Mouse (Mus musculus) heart, postnatal 36 days (tissue): ENCODE data around the gene Fam219b. TPM values are rescaled to one million over a fixed set of nuclear protein-coding genes. Genes with fewer than 3 reads are reported as not detected.

ENCODE experiments used
- DNase-seq, 2 experiments: peaks; one replicate each; pipeline ENCODE4 v3.0.0; 2021 to 2022
- intact Hi-C: fragments of 180-260 bp; cut with DNase I; formaldehyde crosslinking; loops from one replicate; pipeline ENCODE4 v1.15.1; 2025
- total RNA-seq, 2 experiments: library from RNA; stranded (reverse); gene quantifications; 2 replicates each; pipeline ENCODE4 v1.2.3; 2021

Gene Fam219b
- total RNA-seq, 2 experiments from 2014 or later = 7.2 to 8.3 TPM

DNA sequence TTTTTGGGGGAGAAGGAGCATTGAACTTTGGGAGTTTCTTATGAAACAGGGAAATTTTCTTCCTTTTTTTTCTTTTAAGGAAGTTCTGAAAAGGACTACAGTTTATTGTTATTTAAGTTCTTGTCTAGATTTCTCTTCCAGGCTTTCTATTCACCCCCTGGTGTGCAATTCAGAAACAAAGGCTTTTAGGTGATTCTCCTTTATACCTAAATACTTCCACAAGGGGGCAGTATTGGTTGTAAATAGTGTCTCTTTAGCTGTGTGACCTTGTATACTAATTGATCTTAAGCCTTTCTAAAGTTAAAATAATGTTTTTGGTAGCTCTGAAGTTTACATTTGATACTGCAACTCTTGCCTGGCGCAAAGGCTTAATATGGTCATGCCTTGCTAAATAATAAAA is 13.6 kb upstream of the Fam219b start:
- intact Hi-C loops = loop anchor here (2.0 to 10.0 kb wide), 4 partner anchors 119 to 449 kb away; partner anchors contain the start of gene Sin3a
- no peak for DNase-seq

GRCm38 (mm10) chr9:57524439-57524838 is 12.9 kb upstream of the Fam219b start:
- DNase-seq = no peak
- intact Hi-C loops = loop anchor here (5.0 to 10.0 kb wide), 3 partner anchors 118 to 450 kb away; partner anchors contain the start of gene Sin3a

- DNase-seq = no peak
- intact Hi-C loops = loop anchor here (10.0 kb wide), 2 partner anchors 229 to 451 kb away; partner anchors contain the start of gene Sin3a
Observed at GRCm38 (mm10) chr9:57525516-57525915, 11.8 kb upstream of the Fam219b start.

- intact Hi-C loops = loop anchor here (10.0 kb wide), 2 partner anchors 228 to 452 kb away; partner anchors contain the start of gene Sin3a
- no peak for DNase-seq
Observed at GRCm38 (mm10) chr9:57526435-57526834, 10.9 kb upstream of the Fam219b start.

GRCm38 (mm10) chr9:57531946-57532345 is 5.4 kb upstream of the Fam219b start:
- no peak for DNase-seq
- intact Hi-C loops = no loop called here

DNA sequence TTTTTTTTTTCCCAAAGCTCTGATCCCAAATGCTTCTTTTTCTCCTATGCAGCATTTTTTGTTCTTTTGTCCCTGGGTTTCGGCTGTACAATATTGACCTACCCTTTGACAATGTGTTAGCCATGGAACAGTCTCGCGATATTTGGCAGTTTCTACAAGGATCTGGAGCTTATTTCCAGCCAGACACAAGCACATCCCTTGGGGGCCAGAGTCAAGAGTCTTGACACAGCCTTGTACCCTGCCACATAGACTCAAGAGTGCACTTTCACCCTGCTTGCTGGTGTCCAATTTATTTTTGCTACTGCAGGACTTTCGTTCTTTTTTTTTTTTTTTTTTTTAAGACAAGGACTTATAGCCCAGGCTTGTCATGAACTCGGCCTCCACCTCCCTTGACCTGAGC is 966 bp upstream of the Fam219b start:
- intact Hi-C loops = no loop called here

GRCm38 (mm10) chr9:57537728-57538181 is 427 bp downstream of the Fam219b start:
- intact Hi-C loops = no loop called here

More for the DNA sequence above, 966 bp upstream of the Fam219b start:
- no peak for DNase-seq

DNA sequence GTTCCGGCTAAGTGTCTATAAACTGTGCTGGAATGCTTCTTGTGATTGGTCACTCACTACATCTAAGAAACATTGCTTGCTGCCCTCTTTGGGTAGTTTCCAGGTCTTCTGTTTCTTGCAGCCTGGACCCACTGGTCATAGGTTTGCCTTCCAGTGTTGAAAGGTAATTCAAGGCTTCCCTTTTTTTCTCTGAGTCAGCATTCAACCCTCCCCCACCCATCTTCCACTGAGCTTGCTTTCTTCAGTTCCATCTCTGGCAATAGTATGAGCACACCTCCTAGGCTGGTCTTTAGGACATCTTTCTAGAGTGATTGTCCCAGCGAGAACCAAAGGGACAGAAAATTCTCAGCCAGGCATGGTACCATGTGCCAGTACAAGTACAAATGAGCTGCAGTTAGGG is 2.2 kb downstream of the Fam219b start:
- no peak for DNase-seq
- intact Hi-C loops = no loop called here

More at GRCm38 (mm10) chr9:57537728-57538181, 427 bp downstream of the Fam219b start:
- peak; percentile 41 to 59 for DNase-seq

DNA sequence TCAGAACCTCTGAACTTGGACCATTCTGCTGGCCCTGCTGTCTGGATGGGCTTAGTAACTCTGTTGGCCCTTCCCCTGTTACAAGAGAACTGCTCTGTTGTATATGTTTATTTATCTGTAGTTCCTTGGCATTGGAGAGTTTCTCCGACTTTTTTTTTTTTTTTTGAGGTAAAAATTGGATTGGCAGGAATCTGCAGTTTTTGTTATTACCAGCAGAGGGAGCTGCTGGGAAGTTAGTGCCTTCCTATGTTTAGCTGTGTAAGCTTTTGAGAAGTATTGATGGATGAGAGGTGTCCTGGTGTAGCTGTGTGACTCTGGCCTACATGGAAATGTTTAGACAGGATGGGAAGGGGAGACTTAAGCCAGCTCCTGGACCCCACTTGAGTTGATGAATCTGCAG is 4.0 kb downstream of the Fam219b start:
- peak in 1 of 2 experiments; percentile 64 for DNase-seq

GRCm38 (mm10) chr9:57543951-57544350 is 6.6 kb downstream of the Fam219b start:
- intact Hi-C loops = loop anchor here (5.0 kb wide), 3 partner anchors 98 to 218 kb away; no protein-coding TSS in a partner anchor
- no peak for DNase-seq

More for the DNA sequence above, 4.0 kb downstream of the Fam219b start:
- intact Hi-C loops = loop anchor here (1.0 to 5.0 kb wide), 6 partner anchors 21 to 221 kb away; partner anchors contain the start of gene Ulk3

- peak; percentile 59 to 69 for DNase-seq
- intact Hi-C loops = no loop called here
Observed at GRCm38 (mm10) chr9:57547287-57547686, 10.0 kb downstream of the Fam219b start.

DNA sequence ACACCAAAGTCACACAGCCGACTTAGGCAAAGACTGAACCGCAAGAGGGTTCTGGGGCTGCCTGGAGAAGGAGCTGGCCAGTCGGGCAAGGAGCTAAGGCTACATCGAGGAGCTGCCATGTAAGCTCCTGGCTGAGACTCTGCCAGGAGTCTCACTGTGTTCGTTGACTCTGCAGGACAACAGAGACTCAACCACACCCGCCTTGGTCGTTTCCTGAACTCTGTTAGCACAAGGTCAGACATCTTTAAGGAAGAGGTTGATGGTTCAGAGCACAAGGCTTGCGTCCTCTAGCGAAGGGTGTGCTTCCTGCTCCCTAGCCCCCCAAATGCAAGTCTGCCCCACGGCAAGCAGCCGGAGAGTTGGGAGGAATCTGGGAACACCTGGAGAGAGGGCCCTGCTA is 10.5 kb downstream of the Fam219b start:
- intact Hi-C loops = no loop called here
- DNase-seq = no peak

- DNase-seq = no peak
- intact Hi-C loops = no loop called here
Observed at GRCm38 (mm10) chr9:57549186-57549585, 11.9 kb downstream of the Fam219b start.

GRCm38 (mm10) chr9:57550126-57550862 is 13.0 kb downstream of the Fam219b start:
- intact Hi-C loops = no loop called here
- no peak for DNase-seq

DNA sequence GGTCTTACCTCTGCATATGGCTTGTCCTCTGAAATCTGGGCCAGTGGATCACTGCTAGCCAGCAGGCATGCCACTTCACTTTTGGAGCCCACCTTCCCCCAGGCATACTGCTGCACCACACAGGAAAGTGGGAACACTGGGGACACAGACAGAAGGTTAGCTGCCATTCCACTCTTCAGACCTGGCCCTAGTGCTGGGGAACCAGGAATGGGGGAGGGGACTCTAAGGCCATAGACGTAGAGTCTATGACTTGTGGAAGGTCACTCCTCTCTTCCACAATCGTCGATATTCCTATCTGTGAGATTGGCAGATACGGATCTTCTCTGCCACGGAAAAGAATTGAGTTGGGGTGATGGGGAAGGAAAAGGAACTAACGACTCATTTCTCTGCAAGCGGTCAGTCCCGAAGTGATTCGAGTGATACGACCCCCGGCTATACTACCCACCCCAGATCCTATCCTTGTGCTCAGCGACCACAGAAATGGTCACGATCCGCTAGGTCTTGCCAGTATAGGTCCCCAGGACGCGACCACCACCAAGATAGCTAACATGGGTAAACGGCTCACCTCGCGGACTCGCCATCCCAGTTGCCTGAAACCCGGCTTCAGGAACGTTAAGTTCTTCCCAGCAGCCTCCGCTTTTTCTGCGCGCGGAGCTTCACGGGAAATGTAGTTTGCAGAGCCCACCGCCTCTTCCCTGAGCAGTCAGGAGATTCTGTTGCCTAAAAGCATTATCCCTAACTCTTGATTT is 15.0 kb downstream of the Fam219b start, which contains the start of gene Mpi:
Gene Mpi, minus strand, starts transcription at position 625 of the 749 bp plus-strand sequence.
- DNase-seq = peak; percentile 74 to 75
- intact Hi-C loops = no loop called here

GRCm38 (mm10) chr9:57553119-57553518 is 15.8 kb downstream of the Fam219b start:
- no peak for DNase-seq
- intact Hi-C loops = no loop called here

GRCm38 (mm10) chr9:57554753-57555152 is 17.4 kb downstream of the Fam219b start:
- DNase-seq = no peak
- intact Hi-C loops = no loop called here

- DNase-seq = no peak
- intact Hi-C loops = no loop called here
Observed at GRCm38 (mm10) chr9:57557215-57557614, 19.9 kb downstream of the Fam219b start.

DNA sequence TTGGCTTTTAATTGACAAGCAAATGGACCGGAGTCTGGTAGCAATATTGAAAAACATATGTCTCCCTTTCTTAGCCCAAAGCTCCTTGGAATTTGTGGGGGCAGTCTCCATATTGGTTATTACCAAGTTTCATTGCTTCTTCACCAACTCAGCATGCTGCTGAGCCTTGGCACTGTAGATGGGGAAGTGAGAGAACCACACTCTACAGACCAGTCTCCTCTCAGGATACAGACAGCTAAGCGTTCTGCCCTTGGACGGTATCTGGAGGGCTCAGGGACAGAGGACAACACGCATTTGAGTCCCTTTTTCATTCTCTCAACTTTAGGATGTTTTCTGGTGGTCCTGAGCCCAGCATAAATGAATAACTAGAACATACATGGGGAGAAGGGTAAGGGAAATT is 21.3 kb downstream of the Fam219b start:
- intact Hi-C loops = no loop called here
- no peak for DNase-seq

- DNase-seq = no peak
- intact Hi-C loops = no loop called here
Observed at GRCm38 (mm10) chr9:57559568-57559967, 22.2 kb downstream of the Fam219b start.

DNA sequence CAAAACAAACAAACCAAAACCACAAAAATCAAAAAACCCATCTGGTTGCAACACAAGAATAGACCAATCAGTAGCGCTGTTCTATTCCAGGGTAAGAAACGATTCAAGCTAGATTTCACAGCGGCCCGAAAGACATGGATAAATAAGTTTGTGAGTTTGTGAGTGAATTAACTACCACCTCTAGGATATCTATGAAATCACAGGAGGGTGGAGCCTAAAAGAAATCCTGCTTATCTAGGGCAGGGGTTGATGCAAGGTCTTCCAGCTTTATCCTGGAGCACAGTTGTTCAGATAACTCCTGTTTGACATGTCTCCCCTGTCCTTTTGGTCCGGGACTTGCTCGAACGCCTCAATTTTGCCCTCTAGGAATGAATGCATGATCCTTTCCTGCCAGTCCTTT is 22.9 kb downstream of the Fam219b start:
- DNase-seq = no peak
- intact Hi-C loops = loop anchor here (2.0 kb wide), 1 partner anchor 29 kb away; the partner anchor contains the start of gene Ulk3
